Mouse (Mus musculus): Measurements from ENCODE around the gene Pcp4. TPM values are rescaled to one million over a fixed set of nuclear protein-coding genes. Genes with fewer than 3 reads are reported as not detected.

The Pcp4 gene
- polyA plus RNA-seq, 1 experiment from 2014 or later, result 53.9 TPM

DNA sequence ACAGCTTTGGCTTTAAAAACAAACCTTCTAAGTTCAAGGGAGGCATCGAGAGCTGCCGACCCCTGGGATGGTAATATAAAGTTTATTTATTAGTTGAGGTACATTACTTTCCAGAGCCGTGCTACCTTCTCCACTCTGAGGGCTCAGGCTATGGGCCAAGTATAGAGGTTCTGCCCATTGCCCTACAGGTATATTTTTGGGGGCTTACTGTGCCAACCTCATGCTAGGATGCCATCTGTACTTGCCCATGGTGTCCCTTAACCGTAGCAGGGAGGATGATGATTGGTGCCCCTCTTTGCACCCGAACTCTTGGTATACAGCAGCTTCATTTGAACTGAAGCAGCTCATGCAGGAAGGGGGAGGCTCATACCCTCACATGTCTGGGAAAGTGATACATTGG is 9.8 kb upstream of the Pcp4 start:
- no peak overlapping the region for H3K27ac ChIP-seq
- no peak for ATAC-seq
- 62% methylated on average over 5 of the region's 5 CpGs for WGBS

DNA sequence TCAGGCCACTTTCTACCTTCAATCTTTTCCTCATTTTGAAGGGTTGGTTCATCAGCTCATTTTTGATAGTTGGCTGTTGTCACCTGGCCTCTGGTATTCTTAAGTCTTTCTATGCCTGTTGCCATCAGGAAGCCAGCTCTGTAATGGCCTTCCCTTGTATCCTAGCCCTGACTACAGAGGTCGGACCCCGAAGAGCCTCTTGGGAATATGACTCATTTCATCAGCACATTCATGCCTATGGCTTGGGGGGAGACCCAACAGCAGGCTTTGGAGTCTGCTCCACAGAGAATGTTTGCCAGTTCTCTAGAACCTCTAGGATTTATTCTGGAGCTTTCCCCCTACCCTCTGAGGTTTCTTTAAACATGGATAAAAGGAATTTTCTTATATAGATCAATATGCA is 8.1 kb upstream of the Pcp4 start:
- Histone ChIP-seq H3K9ac (no peak overlapping the region), H3K27me3 (replicated peaks) (no peaks in the 10 kb centered on the region), H3K36me3 (no peaks in the 10 kb centered on the region), H3K4me2 (replicated peaks) (no peak overlapping the region), H3K4me1 (replicated peaks) (no peaks in the 10 kb centered on the region), H3K9me3 (no peaks in the 10 kb centered on the region), H3K27ac (no peak overlapping the region), H3K4me3 (replicated peaks) (no peak overlapping the region)
- ATAC-seq, result no peak
- 81% methylated on average over 2 of the region's 2 CpGs for WGBS

More for the DNA sequence above, 9.8 kb upstream of the Pcp4 start:
- Histone ChIP-seq H3K36me3 (no peaks in the 10 kb centered on the region), H3K9ac (no peak overlapping the region), H3K4me3 (replicated peaks) (no peak overlapping the region), H3K4me1 (replicated peaks) (no peaks in the 10 kb centered on the region), H3K4me2 (replicated peaks) (no peak overlapping the region), H3K27me3 (replicated peaks) (no peaks in the 10 kb centered on the region), H3K9me3 (no peaks in the 10 kb centered on the region)

DNA sequence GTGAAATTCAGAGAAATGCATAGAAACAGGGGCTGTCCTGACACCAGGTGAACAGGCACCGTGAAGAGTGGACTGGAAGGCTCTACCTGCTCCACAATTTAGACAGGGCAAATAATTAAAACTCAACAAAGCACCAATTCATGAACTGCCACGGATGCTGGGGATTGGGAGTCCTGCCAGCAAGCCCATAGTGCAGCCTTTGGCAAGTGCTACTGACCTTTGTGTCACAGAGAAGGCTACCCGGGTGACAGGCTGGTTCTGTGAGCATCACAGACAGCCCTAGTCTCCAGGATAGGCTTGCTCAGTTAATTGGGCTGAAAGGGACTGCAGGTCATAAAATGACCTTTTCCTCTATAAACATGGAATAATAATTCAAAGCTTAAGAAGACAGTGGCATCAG is 6.6 kb upstream of the Pcp4 start:
- Histone ChIP-seq H3K9me3 (no peaks in the 10 kb centered on the region), H3K9ac (no peak overlapping the region), H3K4me1 (replicated peaks) (no peaks in the 10 kb centered on the region), H3K27me3 (replicated peaks) (no peaks in the 10 kb centered on the region), H3K4me2 (replicated peaks) (no peak overlapping the region), H3K27ac (no peak overlapping the region), H3K4me3 (replicated peaks) (no peak overlapping the region), H3K36me3 (no peaks in the 10 kb centered on the region)
- 60% methylated on average over 3 of the region's 3 CpGs for WGBS
- no peak for ATAC-seq

DNA sequence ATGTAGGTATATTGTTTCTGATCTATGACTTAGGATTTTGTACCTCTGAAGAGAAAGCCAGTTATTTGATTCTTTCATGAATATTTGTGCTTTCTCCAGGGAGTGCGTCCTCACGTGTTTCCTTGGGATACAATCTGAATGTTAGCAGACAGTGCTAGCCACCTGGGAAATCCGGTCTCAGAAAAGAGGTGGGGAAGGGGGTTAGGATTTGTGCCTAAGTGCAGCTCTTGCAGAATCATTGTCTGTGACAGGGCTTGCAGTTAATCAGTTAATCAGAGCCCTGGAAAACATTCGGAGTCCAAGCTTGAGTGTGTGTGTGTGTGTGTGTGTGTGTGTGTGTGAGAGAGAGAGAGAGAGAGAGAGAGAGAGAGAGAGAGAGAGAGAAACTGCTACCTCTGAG is 605 bp downstream of the Pcp4 start:
- 49% methylated on average over 4 of the region's 4 CpGs for WGBS
- no peak overlapping the region for H3K4me3 ChIP-seq (replicated peaks)
- no peak overlapping the region for H3K9ac ChIP-seq
- H3K27ac ChIP-seq, result no peak overlapping the region
- ATAC-seq, result no peak
- 0 out of 2 replicates have a peak, but pooled peaks cover 8% of the 10 kb centered on the region for H3K4me1 ChIP-seq (replicated peaks)
- H3K4me2 ChIP-seq (replicated peaks), result no peak overlapping the region
- no peaks in the 10 kb centered on the region for H3K36me3 ChIP-seq
- H3K9me3 ChIP-seq, result no peaks in the 10 kb centered on the region
- H3K27me3 ChIP-seq (replicated peaks), result 0 out of 2 replicates have a peak, but pooled peaks cover 6% of the 10 kb centered on the region

- no peak overlapping the region for H3K4me2 ChIP-seq (replicated peaks)
- no peak overlapping the region for H3K9ac ChIP-seq
- H3K36me3 ChIP-seq, result no peaks in the 10 kb centered on the region
- 0 out of 2 replicates have a peak, but pooled peaks cover 8% of the 10 kb centered on the region for H3K4me1 ChIP-seq (replicated peaks)
- no peak overlapping the region for H3K27ac ChIP-seq
- peak; percentile 40; the same call in 1 of the 2 replicates for ATAC-seq
- 71% methylated on average over 4 of the region's 4 CpGs for WGBS
- H3K9me3 ChIP-seq, result no peaks in the 10 kb centered on the region
- 0 out of 2 replicates have a peak, but pooled peaks cover 6% of the 10 kb centered on the region for H3K27me3 ChIP-seq (replicated peaks)
- H3K4me3 ChIP-seq (replicated peaks), result no peak overlapping the region
Measured at GRCm38 (mm10) chr16:96468698-96469097, 1.3 kb downstream of the Pcp4 start.

GRCm38 (mm10) chr16:96469640-96470039 is 2.2 kb downstream of the Pcp4 start:
- 54% methylated on average over 4 of the region's 4 CpGs for WGBS

DNA sequence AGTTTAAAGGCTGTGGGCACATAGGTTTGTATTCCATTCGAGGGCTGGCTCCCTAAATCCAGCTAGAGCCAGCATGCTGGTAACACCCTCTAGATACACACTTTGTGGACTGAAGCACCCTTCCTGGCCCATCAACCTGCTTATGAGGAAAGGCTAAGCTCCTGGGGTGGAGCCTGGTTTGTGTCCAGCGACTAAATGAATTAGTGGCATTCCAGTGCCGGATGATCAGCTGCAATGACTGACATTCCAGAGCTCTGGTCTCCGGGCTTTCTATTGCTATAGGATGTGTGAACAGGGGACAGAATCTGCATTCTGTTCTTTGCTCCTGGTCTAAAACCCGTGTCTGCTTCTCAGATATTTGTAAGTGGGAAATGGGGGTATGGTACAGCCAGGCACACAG is 5.0 kb downstream of the Pcp4 start:
- H3K4me2 ChIP-seq (replicated peaks), result peak overlapping the region; percentile 26; the same call in 1 of the 2 replicates

More at GRCm38 (mm10) chr16:96469640-96470039, 2.2 kb downstream of the Pcp4 start:
- Histone ChIP-seq H3K9ac (no peak overlapping the region), H3K4me1 (replicated peaks) (0 out of 2 replicates have a peak, but pooled peaks cover 8% of the 10 kb centered on the region), H3K4me2 (replicated peaks) (no peak overlapping the region), H3K27ac (no peak overlapping the region), H3K9me3 (no peaks in the 10 kb centered on the region), H3K4me3 (replicated peaks) (no peak overlapping the region), H3K36me3 (no peaks in the 10 kb centered on the region), H3K27me3 (replicated peaks) (0 out of 2 replicates have a peak, but pooled peaks cover 6% of the 10 kb centered on the region)
- no peak for ATAC-seq

GRCm38 (mm10) chr16:96472816-96473215 is 5.4 kb downstream of the Pcp4 start:
- Histone ChIP-seq H3K27ac (peak overlapping the region; percentile 45; the same call in 1 of the 2 replicates), H3K4me1 (replicated peaks) (0 out of 2 replicates have a peak, but pooled peaks cover 5% of the 10 kb centered on the region), H3K9ac (no peak overlapping the region), H3K27me3 (replicated peaks) (no peaks in the 10 kb centered on the region), H3K36me3 (no peaks in the 10 kb centered on the region), H3K4me2 (replicated peaks) (peak overlapping the region; percentile 26; the same call in 1 of the 2 replicates), H3K9me3 (no peaks in the 10 kb centered on the region), H3K4me3 (replicated peaks) (no peak overlapping the region)
- WGBS, result 17% methylated on average over 7 of the region's 7 CpGs
- ATAC-seq, result no peak

More for the DNA sequence above, 5.0 kb downstream of the Pcp4 start:
- no peaks in the 10 kb centered on the region for H3K27me3 ChIP-seq (replicated peaks)
- H3K4me3 ChIP-seq (replicated peaks), result no peak overlapping the region
- 0 out of 2 replicates have a peak, but pooled peaks have one; percentile 31 for ATAC-seq
- H3K36me3 ChIP-seq, result no peaks in the 10 kb centered on the region
- 17% methylated on average over 5 of the region's 5 CpGs for WGBS
- H3K27ac ChIP-seq, result peak overlapping the region; percentile 45; the same call in 1 of the 2 replicates
- H3K9ac ChIP-seq, result no peak overlapping the region
- H3K9me3 ChIP-seq, result no peaks in the 10 kb centered on the region
- H3K4me1 ChIP-seq (replicated peaks), result 0 out of 2 replicates have a peak, but pooled peaks cover 8% of the 10 kb centered on the region

DNA sequence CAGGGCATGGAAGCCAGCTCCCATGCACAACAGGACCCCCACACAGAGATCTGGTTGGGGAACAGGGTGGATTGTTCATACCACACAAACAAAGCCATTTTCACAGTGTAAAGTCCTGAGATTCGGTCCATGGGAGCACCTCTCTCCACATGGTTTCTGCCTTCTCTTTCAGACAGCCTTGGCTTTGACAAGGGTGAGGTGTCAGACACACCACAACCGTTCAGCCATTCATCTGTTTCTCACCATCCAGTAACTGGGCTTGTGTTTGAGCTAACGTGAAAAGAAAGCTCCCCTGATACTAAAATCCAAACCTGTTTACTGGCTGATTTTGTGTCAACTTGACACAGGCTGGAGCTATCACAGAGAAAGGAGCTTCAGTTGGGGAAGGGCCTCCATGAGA is 6.8 kb downstream of the Pcp4 start:
- 0 out of 2 replicates have a peak, but pooled peaks cover 3% of the 10 kb centered on the region for H3K4me1 ChIP-seq (replicated peaks)
- H3K9ac ChIP-seq, result no peak overlapping the region
- H3K27me3 ChIP-seq (replicated peaks), result no peaks in the 10 kb centered on the region
- no peaks in the 10 kb centered on the region for H3K9me3 ChIP-seq
- H3K4me2 ChIP-seq (replicated peaks), result no peak overlapping the region
- no peak overlapping the region for H3K27ac ChIP-seq
- H3K36me3 ChIP-seq, result no peaks in the 10 kb centered on the region
- no peak overlapping the region for H3K4me3 ChIP-seq (replicated peaks)
- no peak for ATAC-seq
- 77% methylated on average over 3 of the region's 3 CpGs for WGBS

DNA sequence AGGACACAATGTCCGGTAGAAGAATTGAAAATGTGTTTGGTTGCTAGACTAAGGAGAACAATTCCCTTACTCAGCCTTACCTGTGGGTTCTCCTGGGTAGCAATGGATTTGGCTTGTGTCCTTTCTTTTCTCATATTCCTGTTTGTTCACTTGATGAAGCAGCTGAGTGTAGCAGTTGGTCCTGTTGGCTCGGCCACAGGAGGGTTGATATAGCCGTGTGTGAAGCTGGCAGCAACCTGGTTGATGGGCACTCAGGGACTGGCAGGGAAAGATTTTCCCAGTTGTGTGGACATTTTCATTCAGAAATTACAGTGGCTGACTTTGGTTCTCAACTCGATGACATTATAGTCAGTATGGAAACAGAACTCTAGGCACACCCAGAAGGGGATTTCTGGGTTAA is 14.4 kb downstream of the Pcp4 start:
- no peak overlapping the region for H3K27ac ChIP-seq
- H3K36me3 ChIP-seq, result no peaks in the 10 kb centered on the region
- no peaks in the 10 kb centered on the region for H3K9me3 ChIP-seq
- no peak for ATAC-seq
- H3K4me1 ChIP-seq (replicated peaks), result no peaks in the 10 kb centered on the region
- H3K4me2 ChIP-seq (replicated peaks), result no peak overlapping the region
- WGBS, result 92% methylated on average over 4 of the region's 4 CpGs
- H3K9ac ChIP-seq, result no peak overlapping the region
- H3K4me3 ChIP-seq (replicated peaks), result no peak overlapping the region
- H3K27me3 ChIP-seq (replicated peaks), result no peaks in the 10 kb centered on the region

DNA sequence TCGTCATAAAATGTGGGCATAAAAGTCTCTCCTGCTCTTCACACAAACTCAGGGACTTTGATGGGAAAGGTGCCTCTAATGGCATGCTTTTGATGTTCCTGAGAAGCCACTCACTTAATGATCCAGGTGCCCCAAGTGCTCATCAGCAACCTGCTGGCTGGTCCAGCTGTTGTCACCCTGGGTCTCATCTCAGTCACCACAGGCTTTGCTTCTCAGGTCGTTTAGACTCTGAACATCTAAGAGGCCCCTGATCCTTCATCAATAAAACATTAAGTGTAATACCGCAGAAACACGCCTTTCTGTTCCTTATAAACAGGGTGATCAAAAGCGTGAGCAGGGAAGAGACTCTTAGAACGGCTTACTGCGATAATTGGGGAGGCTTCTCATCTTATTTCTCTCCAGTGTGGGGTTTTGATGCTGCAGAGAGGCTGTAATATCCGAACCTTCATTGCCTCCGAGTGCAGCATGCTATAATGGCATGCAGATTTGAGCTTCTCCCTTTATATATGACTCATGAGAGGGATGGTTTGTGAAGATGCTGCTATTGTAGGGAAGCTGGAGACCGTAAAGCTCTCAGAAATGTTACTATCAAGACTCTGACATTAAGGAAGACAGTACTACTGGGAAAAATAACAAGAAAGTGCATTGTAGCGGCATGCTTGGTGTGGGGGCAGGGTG is 19.7 kb downstream of the Pcp4 start:
- no peak for ATAC-seq
- no peak overlapping the region for H3K9ac ChIP-seq

GRCm38 (mm10) chr16:96488038-96488437 is 20.6 kb downstream of the Pcp4 start:
- Histone ChIP-seq H3K4me3 (replicated peaks) (no peak overlapping the region), H3K9ac (no peak overlapping the region), H3K4me2 (replicated peaks) (no peak overlapping the region), H3K9me3 (no peaks in the 10 kb centered on the region), H3K36me3 (no peaks in the 10 kb centered on the region), H3K27me3 (replicated peaks) (no peaks in the 10 kb centered on the region), H3K4me1 (replicated peaks) (no peaks in the 10 kb centered on the region), H3K27ac (no peak overlapping the region)
- no peak for ATAC-seq
- 82% methylated on average over 5 of the region's 5 CpGs for WGBS

More for the DNA sequence above, 19.7 kb downstream of the Pcp4 start:
- H3K4me2 ChIP-seq (replicated peaks), result no peak overlapping the region
- no peak overlapping the region for H3K27ac ChIP-seq
- H3K9me3 ChIP-seq, result no peaks in the 10 kb centered on the region
- no peaks in the 10 kb centered on the region for H3K4me1 ChIP-seq (replicated peaks)
- no peak overlapping the region for H3K4me3 ChIP-seq (replicated peaks)
- 76% methylated on average over 11 of the region's 11 CpGs for WGBS
- no peaks in the 10 kb centered on the region for H3K36me3 ChIP-seq
- H3K27me3 ChIP-seq (replicated peaks), result no peaks in the 10 kb centered on the region

GRCm38 (mm10) chr16:96491530-96491929 is 24.1 kb downstream of the Pcp4 start:
- WGBS, result 84% methylated on average over 3 of the region's 3 CpGs
- H3K27me3 ChIP-seq (replicated peaks), result no peaks in the 10 kb centered on the region
- no peaks in the 10 kb centered on the region for H3K36me3 ChIP-seq
- no peak overlapping the region for H3K4me3 ChIP-seq (replicated peaks)
- H3K27ac ChIP-seq, result no peak overlapping the region
- H3K4me1 ChIP-seq (replicated peaks), result no peaks in the 10 kb centered on the region
- no peaks in the 10 kb centered on the region for H3K9me3 ChIP-seq
- H3K4me2 ChIP-seq (replicated peaks), result no peak overlapping the region
- no peak for ATAC-seq
- H3K9ac ChIP-seq, result no peak overlapping the region

Measured in intestine, embryonic 15.5 days (tissue).